Mouse (Mus musculus): ENCODE data around the gene Dtnb. TPM values are rescaled to one million over a fixed set of nuclear protein-coding genes. Genes with fewer than 3 reads are reported as not detected.

Dtnb gene
- polyA plus RNA-seq, 1 experiment from 2014 or later, result 40.9 TPM

GRCm38 (mm10) chr12:3548582-3549211, 23.5 kb upstream of the Dtnb start:
- Histone ChIP-seq H3K4me1 (replicated peaks) (no peaks in the 10 kb centered on the region; the same call in 1 of the 2 replicates), H3K4me2 (no peak overlapping the region), H3K27ac (no peak overlapping the region), H3K4me3 (no peak overlapping the region), H3K9ac (no peak overlapping the region), H3K27me3 (no peaks in the 10 kb centered on the region), H3K36me3 (no peaks in the 10 kb centered on the region), H3K9me3 (no peaks in the 10 kb centered on the region)
- 61% methylated on average over 5 of the region's 5 CpGs for WGBS
- no peak; the same call in 1 of the 2 replicates for ATAC-seq (ENCODE audit: low FRiP score)

GRCm38 (mm10) chr12:3550280-3550679, 21.9 kb upstream of the Dtnb start:
- H3K4me1 ChIP-seq (replicated peaks), result no peaks in the 10 kb centered on the region; the same call in 1 of the 2 replicates
- no peak overlapping the region for H3K4me3 ChIP-seq
- H3K9ac ChIP-seq, result no peak overlapping the region
- H3K4me2 ChIP-seq, result 0 out of 2 replicates have a peak overlapping the region, but pooled peaks have one; percentile 13
- no peaks in the 10 kb centered on the region for H3K36me3 ChIP-seq
- no peaks in the 10 kb centered on the region for H3K9me3 ChIP-seq
- 9% methylated on average over 13 of the region's 13 CpGs for WGBS
- no peak for ATAC-seq (ENCODE audit: low FRiP score)
- H3K27me3 ChIP-seq, result no peaks in the 10 kb centered on the region
- H3K27ac ChIP-seq, result no peak overlapping the region

GRCm38 (mm10) chr12:3557414-3558319, 14.5 kb upstream of the Dtnb start:
- H3K4me1 ChIP-seq (replicated peaks), result no peaks in the 10 kb centered on the region
- no peak overlapping the region for H3K4me2 ChIP-seq
- H3K9ac ChIP-seq, result no peak overlapping the region
- ATAC-seq (ENCODE audit: low FRiP score), result no peak
- H3K36me3 ChIP-seq, result no peaks in the 10 kb centered on the region
- H3K9me3 ChIP-seq, result no peaks in the 10 kb centered on the region
- WGBS, result 68% methylated on average over 9 of the region's 9 CpGs
- H3K27ac ChIP-seq, result no peak overlapping the region
- H3K27me3 ChIP-seq, result no peaks in the 10 kb centered on the region
- no peak overlapping the region for H3K4me3 ChIP-seq

- no peaks in the 10 kb centered on the region for H3K36me3 ChIP-seq
- no peak overlapping the region for H3K4me2 ChIP-seq
- H3K9me3 ChIP-seq, result no peaks in the 10 kb centered on the region
- H3K4me3 ChIP-seq, result no peak overlapping the region
- no peak overlapping the region for H3K9ac ChIP-seq
- H3K27ac ChIP-seq, result no peak overlapping the region
- H3K27me3 ChIP-seq, result no peaks in the 10 kb centered on the region
- WGBS, result 32% methylated on average over 1 of the region's 1 CpGs
- ATAC-seq (ENCODE audit: low FRiP score), result no peak
- no peaks in the 10 kb centered on the region for H3K4me1 ChIP-seq (replicated peaks)
Observed at GRCm38 (mm10) chr12:3560596-3560995, 11.6 kb upstream of the Dtnb start.

- Histone ChIP-seq H3K4me3 (no peak overlapping the region), H3K9me3 (no peaks in the 10 kb centered on the region), H3K9ac (no peak overlapping the region), H3K36me3 (no peaks in the 10 kb centered on the region), H3K4me2 (no peak overlapping the region), H3K27ac (no peak overlapping the region), H3K27me3 (no peaks in the 10 kb centered on the region), H3K4me1 (replicated peaks) (no peaks in the 10 kb centered on the region)
- ATAC-seq (ENCODE audit: low FRiP score), result no peak
- 89% methylated on average over 6 of the region's 6 CpGs for WGBS
Observed at GRCm38 (mm10) chr12:3561032-3561431, 11.1 kb upstream of the Dtnb start.

GRCm38 (mm10) chr12:3562806-3563205, 9.4 kb upstream of the Dtnb start:
- ATAC-seq (ENCODE audit: low FRiP score), result no peak
- no peak overlapping the region for H3K9ac ChIP-seq
- no peak overlapping the region for H3K4me2 ChIP-seq
- WGBS, result 96% methylated on average over 10 of the region's 10 CpGs
- no peaks in the 10 kb centered on the region for H3K9me3 ChIP-seq
- H3K4me1 ChIP-seq (replicated peaks), result no peaks in the 10 kb centered on the region
- H3K4me3 ChIP-seq, result no peak overlapping the region
- no peak overlapping the region for H3K27ac ChIP-seq
- no peaks in the 10 kb centered on the region for H3K27me3 ChIP-seq
- H3K36me3 ChIP-seq, result no peaks in the 10 kb centered on the region

- Histone ChIP-seq H3K4me2 (no peak overlapping the region), H3K9ac (no peak overlapping the region), H3K36me3 (no peaks in the 10 kb centered on the region), H3K9me3 (no peaks in the 10 kb centered on the region), H3K27ac (no peak overlapping the region), H3K27me3 (no peaks in the 10 kb centered on the region), H3K4me3 (no peak overlapping the region), H3K4me1 (replicated peaks) (no peaks in the 10 kb centered on the region)
- 85% methylated on average over 4 of the region's 4 CpGs for WGBS
- ATAC-seq (ENCODE audit: low FRiP score), result no peak
Observed at GRCm38 (mm10) chr12:3563659-3564058, 8.5 kb upstream of the Dtnb start.

GRCm38 (mm10) chr12:3568461-3568991, 3.7 kb upstream of the Dtnb start:
- Histone ChIP-seq H3K36me3 (no peaks in the 10 kb centered on the region), H3K9ac (no peak overlapping the region), H3K9me3 (no peaks in the 10 kb centered on the region), H3K27ac (no peak overlapping the region), H3K4me2 (no peak overlapping the region), H3K27me3 (no peaks in the 10 kb centered on the region), H3K4me1 (replicated peaks) (peaks cover 7% of the 10 kb centered on the region), H3K4me3 (no peak overlapping the region)
- WGBS, result 80% methylated on average over 5 of the region's 5 CpGs
- no peak for ATAC-seq (ENCODE audit: low FRiP score)

- Histone ChIP-seq H3K36me3 (no peaks in the 10 kb centered on the region), H3K4me3 (no peak overlapping the region), H3K4me2 (no peak overlapping the region), H3K27ac (no peak overlapping the region), H3K4me1 (replicated peaks) (peaks cover 14% of the 10 kb centered on the region), H3K27me3 (no peaks in the 10 kb centered on the region), H3K9ac (no peak overlapping the region), H3K9me3 (no peaks in the 10 kb centered on the region)
- no peak for ATAC-seq (ENCODE audit: low FRiP score)
- 85% methylated on average over 4 of the region's 4 CpGs for WGBS
Observed at GRCm38 (mm10) chr12:3570711-3571400, 1.3 kb upstream of the Dtnb start.

- peak; percentile 90 for ATAC-seq (ENCODE audit: low FRiP score)
- WGBS, result 1% methylated on average over 51 of the region's 53 CpGs
Observed at GRCm38 (mm10) chr12:3572581-3573397, 608 bp downstream of the Dtnb start.

GRCm38 (mm10) chr12:3573410-3573809, 1.2 kb downstream of the Dtnb start:
- 38% methylated on average over 6 of the region's 6 CpGs for WGBS

More at GRCm38 (mm10) chr12:3572581-3573397, 608 bp downstream of the Dtnb start:
- peak overlapping the region; percentile 94 for H3K9ac ChIP-seq
- H3K9me3 ChIP-seq, result no peaks in the 10 kb centered on the region
- peak overlapping the region; percentile 77 for H3K4me2 ChIP-seq
- H3K4me1 ChIP-seq (replicated peaks), result peaks cover 14% of the 10 kb centered on the region
- H3K36me3 ChIP-seq, result no peaks in the 10 kb centered on the region
- peak overlapping the region; percentile 94 for H3K27ac ChIP-seq
- no peaks in the 10 kb centered on the region for H3K27me3 ChIP-seq
- H3K4me3 ChIP-seq, result peak overlapping the region; percentile 88

More at GRCm38 (mm10) chr12:3573410-3573809, 1.2 kb downstream of the Dtnb start:
- Histone ChIP-seq H3K27ac (peak overlapping the region; percentile 94; the same call in 1 of the 2 replicates), H3K36me3 (no peaks in the 10 kb centered on the region), H3K4me3 (peak overlapping the region; percentile 88), H3K4me2 (peak overlapping the region; percentile 77), H3K9ac (peak overlapping the region; percentile 94), H3K27me3 (no peaks in the 10 kb centered on the region), H3K9me3 (no peaks in the 10 kb centered on the region), H3K4me1 (replicated peaks) (peaks cover 14% of the 10 kb centered on the region)
- no peak for ATAC-seq (ENCODE audit: low FRiP score)
